10 mouse cellular contexts compared by ENCODE assay signal in the genomic region with DNA sequence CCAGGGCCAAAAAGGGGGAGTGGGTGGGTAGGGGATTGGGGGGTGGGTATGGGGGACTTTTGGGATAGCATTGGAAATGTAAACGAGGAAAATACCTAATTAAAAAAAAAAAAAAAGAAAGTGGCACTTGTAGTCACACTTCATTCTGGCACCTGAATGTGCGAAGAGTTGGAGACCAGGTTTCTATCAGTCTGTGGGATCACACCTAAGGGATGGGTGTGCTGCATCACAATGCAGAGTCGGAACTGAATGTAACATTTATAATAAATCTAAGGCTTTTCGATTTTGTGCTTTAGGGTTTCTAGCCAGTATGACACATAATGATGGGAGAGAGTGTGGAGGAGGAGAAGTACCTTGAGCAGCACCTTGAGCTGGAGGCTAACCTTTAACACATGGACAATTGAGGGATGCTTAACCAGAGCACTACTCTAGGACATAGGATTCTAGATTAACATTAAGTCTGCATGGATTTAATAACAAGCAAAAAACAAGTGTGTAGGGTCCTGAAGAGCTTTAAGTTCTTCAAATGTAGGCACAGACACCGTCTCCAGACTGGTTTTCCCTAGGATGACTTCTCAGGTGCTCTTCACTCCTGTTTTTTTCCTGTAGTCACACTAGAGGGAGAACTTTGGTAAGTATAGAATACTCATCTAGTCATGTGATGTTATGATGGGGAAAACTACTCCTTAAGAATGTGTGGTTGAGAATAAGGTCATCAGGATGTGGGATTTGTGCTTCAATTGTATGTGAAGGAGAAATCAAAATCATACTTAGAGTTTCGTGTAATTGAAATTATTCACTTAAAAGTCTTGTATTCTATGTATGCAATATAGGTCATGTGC.
DNase-seq lines count a peak whose midpoint lies in the region; ATAC-seq lines count a peak whose summit lies in the region.
"Had no signal": no experiment of that assay in that cellular context is flagged by ENCODE, and none has a peak within 500 bp of the region (broad histone marks: within the 10 kb centered on the region; RNA-seq: fewer than 3 reads in every experiment).

No protein-coding gene starts in this region.

- peak; percentile 46; the same call in 1 of the 2 replicates for ATAC-seq in embryonic facial prominence, embryonic 11.5 days (replicated peaks; ENCODE audit: insufficient number of reproducible peaks, low FRiP score, low TSS enrichment, low read depth)
- ATAC-seq in kidney, embryonic 15.5 days (replicated peaks; ENCODE audit: low FRiP score), result peak; percentile 49; the same call in 1 of the 2 replicates
- peak; percentile 44; the same call in 1 of the 2 replicates for ATAC-seq in embryonic facial prominence, embryonic 13.5 days (ENCODE audit: insufficient number of reproducible peaks, insufficient read depth, low FRiP score, low TSS enrichment, low read depth)
- ATAC-seq in midbrain, embryonic 14.5 days (ENCODE audit: low FRiP score, low TSS enrichment), result peak; percentile 51

- no peak overlapping the region for H3K27ac ChIP-seq in embryonic facial prominence, embryonic 11.5 days (replicated peaks; ENCODE audit: low read depth, low read length)
- no peak overlapping the region for H3K27ac ChIP-seq in embryonic facial prominence, embryonic 10.5 days (replicated peaks)
- no peak overlapping the region for H3K27ac ChIP-seq in kidney, embryonic 15.5 days
- no peak overlapping the region for H3K27ac ChIP-seq in embryonic facial prominence, embryonic 13.5 days
- no peak overlapping the region for H3K27ac ChIP-seq in midbrain, embryonic 14.5 days (replicated peaks; ENCODE audit: low read depth, low read length)

- no peak for DNase-seq in embryonic facial prominence, embryonic 11.5 days (ENCODE audit: low spot score)
- DNase-seq in embryonic facial prominence, embryonic 10.5 days (ENCODE audit: low spot score), result no peak
- no peak for DNase-seq in kidney, postnatal 4 days
- no peak for DNase-seq in midbrain, embryonic 14.5 days
- DNase-seq in adrenal gland, postnatal 25 days, result no peak
- no peak for DNase-seq in gastrocnemius, postnatal 14 days
- DNase-seq: cerebellum, postnatal 10 days; lung, postnatal 14 days had no signal

- 82% methylated on average over 6 of the region's 6 CpGs for whole genome bisulfite sequencing in embryonic facial prominence, embryonic 11.5 days
- 87% methylated on average over 6 of the region's 6 CpGs for WGBS in embryonic facial prominence, embryonic 10.5 days
- 81% methylated on average over 6 of the region's 6 CpGs for WGBS in kidney, embryonic 15.5 days
- WGBS in embryonic facial prominence, embryonic 13.5 days, result 79% methylated on average over 6 of the region's 6 CpGs
- WGBS in midbrain, embryonic 14.5 days, result 85% methylated on average over 6 of the region's 6 CpGs

- H3K4me2 ChIP-seq in embryonic facial prominence, embryonic 11.5 days (ENCODE audit: low read depth, low read length), result no peak overlapping the region
- no peak overlapping the region for H3K4me2 ChIP-seq in kidney, embryonic 15.5 days
- H3K4me2 ChIP-seq in embryonic facial prominence, embryonic 13.5 days, result no peak overlapping the region
- no peak overlapping the region for H3K4me2 ChIP-seq in midbrain, embryonic 14.5 days (ENCODE audit: low read length)

- H3K9ac ChIP-seq in embryonic facial prominence, embryonic 11.5 days (replicated peaks; ENCODE audit: low read length), result no peak overlapping the region
- no peak overlapping the region for H3K9ac ChIP-seq in kidney, embryonic 15.5 days
- no peak overlapping the region for H3K9ac ChIP-seq in embryonic facial prominence, embryonic 13.5 days
- H3K9ac ChIP-seq in midbrain, embryonic 14.5 days (replicated peaks; ENCODE audit: low read length), result no peak overlapping the region

- H3K36me3 ChIP-seq in embryonic facial prominence, embryonic 11.5 days (replicated peaks; ENCODE audit: control insufficient read depth, insufficient read depth, low read depth, low read length), result no peaks in the 10 kb centered on the region
- no peaks in the 10 kb centered on the region for H3K36me3 ChIP-seq in embryonic facial prominence, embryonic 10.5 days (replicated peaks)
- no peaks in the 10 kb centered on the region for H3K36me3 ChIP-seq in kidney, embryonic 15.5 days
- no peaks in the 10 kb centered on the region for H3K36me3 ChIP-seq in embryonic facial prominence, embryonic 13.5 days
- no peaks in the 10 kb centered on the region for H3K36me3 ChIP-seq in midbrain, embryonic 14.5 days (ENCODE audit: control insufficient read depth, insufficient read depth, low read length)

- H3K4me1 ChIP-seq in embryonic facial prominence, embryonic 11.5 days (ENCODE audit: control insufficient read depth, insufficient read depth, low read length), result no peaks in the 10 kb centered on the region
- H3K4me1 ChIP-seq in embryonic facial prominence, embryonic 10.5 days, result no peaks in the 10 kb centered on the region
- H3K4me1 ChIP-seq in kidney, embryonic 15.5 days, result no peaks in the 10 kb centered on the region
- H3K4me1 ChIP-seq in embryonic facial prominence, embryonic 13.5 days, result no peaks in the 10 kb centered on the region
- no peaks in the 10 kb centered on the region for H3K4me1 ChIP-seq in midbrain, embryonic 14.5 days (ENCODE audit: control insufficient read depth, insufficient read depth, low read length)

- no peaks in the 10 kb centered on the region for H3K27me3 ChIP-seq in embryonic facial prominence, embryonic 11.5 days (ENCODE audit: control insufficient read depth, insufficient read depth, low read length)
- H3K27me3 ChIP-seq in embryonic facial prominence, embryonic 10.5 days (replicated peaks; ENCODE audit: low read depth, poor library complexity, severe bottlenecking), result no peaks in the 10 kb centered on the region
- H3K27me3 ChIP-seq in kidney, embryonic 15.5 days, result no peaks in the 10 kb centered on the region
- no peaks in the 10 kb centered on the region for H3K27me3 ChIP-seq in embryonic facial prominence, embryonic 13.5 days
- no peaks in the 10 kb centered on the region for H3K27me3 ChIP-seq in midbrain, embryonic 14.5 days (ENCODE audit: control insufficient read depth, insufficient read depth, low read length)

- no peak overlapping the region for H3K4me3 ChIP-seq in embryonic facial prominence, embryonic 11.5 days (ENCODE audit: low read depth, low read length)
- no peak overlapping the region for H3K4me3 ChIP-seq in embryonic facial prominence, embryonic 10.5 days
- H3K4me3 ChIP-seq in kidney, embryonic 15.5 days (replicated peaks), result no peak overlapping the region
- H3K4me3 ChIP-seq in embryonic facial prominence, embryonic 13.5 days, result no peak overlapping the region
- H3K4me3 ChIP-seq in midbrain, embryonic 14.5 days (replicated peaks; ENCODE audit: low read depth, low read length), result no peak overlapping the region

- H3K9me3 ChIP-seq in embryonic facial prominence, embryonic 11.5 days (replicated peaks; ENCODE audit: control insufficient read depth, low read length), result no peaks in the 10 kb centered on the region
- H3K9me3 ChIP-seq in embryonic facial prominence, embryonic 10.5 days, result no peaks in the 10 kb centered on the region
- no peaks in the 10 kb centered on the region for H3K9me3 ChIP-seq in kidney, embryonic 15.5 days (replicated peaks)
- no peaks in the 10 kb centered on the region for H3K9me3 ChIP-seq in embryonic facial prominence, embryonic 13.5 days
- H3K9me3 ChIP-seq in midbrain, embryonic 14.5 days (ENCODE audit: control insufficient read depth, low read length), result no peaks in the 10 kb centered on the region

- intact Hi-C loops in gastrocnemius, postnatal 14 days (cut with DNase I; ENCODE audit: low total_unique reads), result no loop called here
